Mouse (Mus musculus): ENCODE data around the gene Hinfp. TPM values are rescaled to one million over a fixed set of nuclear protein-coding genes. Genes with fewer than 3 reads are reported as not detected.
A peak's percentile ranks its signal among the peaks of the same experiment; 100 is the strongest.

The Hinfp gene
- polyA plus RNA-seq, 1 experiment from 2014 or later = 10.0 TPM

- H3K27me3 ChIP-seq (replicated peaks; ENCODE audit: insufficient read depth, low read length) = no peaks in the 10 kb centered on the region
- peaks cover 7% of the 10 kb centered on the region; the same call in 1 of the 2 replicates for H3K4me1 ChIP-seq (ENCODE audit: insufficient read depth, low read depth, low read length)
- 7% methylated on average over 21 of the region's 23 CpGs for WGBS
- no peaks in the 10 kb centered on the region for H3K36me3 ChIP-seq (ENCODE audit: insufficient read depth, low read length)
- no peaks in the 10 kb centered on the region for H3K9me3 ChIP-seq (ENCODE audit: low read length)
- TF ChIP-seq CTCF (IDR thresholded peaks at IDR 0.05) = peak; percentile 47
- no peak for TF ChIP-seq EP300 (IDR thresholded peaks at IDR 0.05)
- DNase-seq (ENCODE audit: low spot score) (peak; percentile 41), ATAC-seq (peak; percentile 37; the same call in 1 of the 2 replicates)
- peak overlapping the region; percentile 86 for H3K4me2 ChIP-seq (replicated peaks; ENCODE audit: low read depth, low read length)
- H3K9ac ChIP-seq (replicated peaks; ENCODE audit: low read depth) = peak overlapping the region; percentile 95
- H3K27ac ChIP-seq (ENCODE audit: low read length) = peak overlapping the region; percentile 92
- peak overlapping the region; percentile 56 for H3K4me3 ChIP-seq (ENCODE audit: low read depth, low read length)
These were observed 38.0 kb downstream of the Hinfp start for GRCm38 (mm10) chr9:44267319-44268026.

- TF ChIP-seq EP300 (IDR thresholded peaks at IDR 0.05) (no peak), CTCF (IDR thresholded peaks at IDR 0.05) (no peak)
- H3K9me3 ChIP-seq (ENCODE audit: low read length) = no peaks in the 10 kb centered on the region
- ATAC-seq = no peak
- DNase-seq (ENCODE audit: low spot score) = peak; percentile 58
- peaks cover 7% of the 10 kb centered on the region; the same call in 1 of the 2 replicates for H3K4me1 ChIP-seq (ENCODE audit: insufficient read depth, low read depth, low read length)
- H3K9ac ChIP-seq (replicated peaks; ENCODE audit: low read depth) = peak overlapping the region; percentile 95
- H3K27me3 ChIP-seq (replicated peaks; ENCODE audit: insufficient read depth, low read length) = no peaks in the 10 kb centered on the region
- WGBS = 45% methylated on average over 8 of the region's 8 CpGs
- H3K4me2 ChIP-seq (replicated peaks; ENCODE audit: low read depth, low read length) = peak overlapping the region; percentile 86
- H3K27ac ChIP-seq (ENCODE audit: low read length) = peak overlapping the region; percentile 92
- no peaks in the 10 kb centered on the region for H3K36me3 ChIP-seq (ENCODE audit: insufficient read depth, low read length)
- 0 out of 2 replicates have a peak overlapping the region, but pooled peaks have one; percentile 56 for H3K4me3 ChIP-seq (ENCODE audit: low read depth, low read length)
These were observed 38.8 kb downstream of the Hinfp start for GRCm38 (mm10) chr9:44266478-44267226.

GRCm38 (mm10) chr9:44261388-44261787 lies 44.1 kb downstream of the Hinfp start:
- H3K9ac ChIP-seq (replicated peaks; ENCODE audit: low read depth) = no peak overlapping the region
- TF ChIP-seq CTCF (IDR thresholded peaks at IDR 0.05) (no peak), EP300 (IDR thresholded peaks at IDR 0.05) (no peak)
- 82% methylated on average over 14 of the region's 14 CpGs for WGBS
- H3K4me2 ChIP-seq (replicated peaks; ENCODE audit: low read depth, low read length) = no peak overlapping the region
- no peaks in the 10 kb centered on the region for H3K27me3 ChIP-seq (replicated peaks; ENCODE audit: insufficient read depth, low read length)
- DNase-seq (ENCODE audit: low spot score) (no peak), ATAC-seq (no peak)
- H3K9me3 ChIP-seq (ENCODE audit: low read length) = no peaks in the 10 kb centered on the region
- no peak overlapping the region for H3K27ac ChIP-seq (ENCODE audit: low read length)
- H3K36me3 ChIP-seq (ENCODE audit: insufficient read depth, low read length) = no peaks in the 10 kb centered on the region
- H3K4me3 ChIP-seq (ENCODE audit: low read depth, low read length) = no peak overlapping the region
- no peaks in the 10 kb centered on the region; the same call in 1 of the 2 replicates for H3K4me1 ChIP-seq (ENCODE audit: insufficient read depth, low read depth, low read length)

GRCm38 (mm10) chr9:44259014-44259413 lies 46.5 kb downstream of the Hinfp start:
- Histone ChIP-seq H3K9ac (replicated peaks; ENCODE audit: low read depth) (no peak overlapping the region), H3K36me3 (ENCODE audit: insufficient read depth, low read length) (no peaks in the 10 kb centered on the region), H3K4me1 (ENCODE audit: insufficient read depth, low read depth, low read length) (no peaks in the 10 kb centered on the region), H3K4me3 (ENCODE audit: low read depth, low read length) (no peak overlapping the region), H3K9me3 (ENCODE audit: low read length) (no peaks in the 10 kb centered on the region), H3K27me3 (replicated peaks; ENCODE audit: insufficient read depth, low read length) (no peaks in the 10 kb centered on the region), H3K4me2 (replicated peaks; ENCODE audit: low read depth, low read length) (no peak overlapping the region), H3K27ac (ENCODE audit: low read length) (no peak overlapping the region)
- DNase-seq (ENCODE audit: low spot score) = no peak
- no peak for ATAC-seq
- no peak for TF ChIP-seq EP300 (IDR thresholded peaks at IDR 0.05)
- TF ChIP-seq CTCF (IDR thresholded peaks at IDR 0.05) = no peak
- WGBS = 74% methylated on average over 10 of the region's 10 CpGs

- ATAC-seq (no peak), DNase-seq (ENCODE audit: low spot score) (no peak)
- Histone ChIP-seq H3K27me3 (replicated peaks; ENCODE audit: insufficient read depth, low read length) (no peaks in the 10 kb centered on the region), H3K4me2 (replicated peaks; ENCODE audit: low read depth, low read length) (no peak overlapping the region), H3K9ac (replicated peaks; ENCODE audit: low read depth) (no peak overlapping the region), H3K27ac (ENCODE audit: low read length) (no peak overlapping the region), H3K4me1 (ENCODE audit: insufficient read depth, low read depth, low read length) (no peaks in the 10 kb centered on the region), H3K9me3 (ENCODE audit: low read length) (no peaks in the 10 kb centered on the region), H3K36me3 (ENCODE audit: insufficient read depth, low read length) (peaks cover 5% of the 10 kb centered on the region; the same call in 1 of the 2 replicates), H3K4me3 (ENCODE audit: low read depth, low read length) (no peak overlapping the region)
- WGBS = 63% methylated on average over 8 of the region's 8 CpGs
- TF ChIP-seq EP300 (IDR thresholded peaks at IDR 0.05) = no peak
- TF ChIP-seq CTCF (IDR thresholded peaks at IDR 0.05) = no peak
These were observed 49.3 kb downstream of the Hinfp start for GRCm38 (mm10) chr9:44256213-44256612.

- ATAC-seq (no peak), DNase-seq (ENCODE audit: low spot score) (no peak)
- H3K36me3 ChIP-seq (ENCODE audit: insufficient read depth, low read length) = peaks cover 5% of the 10 kb centered on the region; the same call in 1 of the 2 replicates
- no peak for TF ChIP-seq EP300 (IDR thresholded peaks at IDR 0.05)
- no peak for TF ChIP-seq CTCF (IDR thresholded peaks at IDR 0.05)
- H3K9ac ChIP-seq (replicated peaks; ENCODE audit: low read depth) = no peak overlapping the region
- no peaks in the 10 kb centered on the region for H3K9me3 ChIP-seq (ENCODE audit: low read length)
- no peak overlapping the region for H3K4me2 ChIP-seq (replicated peaks; ENCODE audit: low read depth, low read length)
- H3K4me1 ChIP-seq (ENCODE audit: insufficient read depth, low read depth, low read length) = no peaks in the 10 kb centered on the region
- no peak overlapping the region for H3K4me3 ChIP-seq (ENCODE audit: low read depth, low read length)
- no peak overlapping the region for H3K27ac ChIP-seq (ENCODE audit: low read length)
- no peaks in the 10 kb centered on the region for H3K27me3 ChIP-seq (replicated peaks; ENCODE audit: insufficient read depth, low read length)
- WGBS = 71% methylated on average over 6 of the region's 6 CpGs
These were observed 50.3 kb downstream of the Hinfp start for GRCm38 (mm10) chr9:44255136-44255521.

Data from lung, postnatal 0 days (tissue).